ENCODE assay signal across 30 mouse cellular contexts in the genomic region with DNA sequence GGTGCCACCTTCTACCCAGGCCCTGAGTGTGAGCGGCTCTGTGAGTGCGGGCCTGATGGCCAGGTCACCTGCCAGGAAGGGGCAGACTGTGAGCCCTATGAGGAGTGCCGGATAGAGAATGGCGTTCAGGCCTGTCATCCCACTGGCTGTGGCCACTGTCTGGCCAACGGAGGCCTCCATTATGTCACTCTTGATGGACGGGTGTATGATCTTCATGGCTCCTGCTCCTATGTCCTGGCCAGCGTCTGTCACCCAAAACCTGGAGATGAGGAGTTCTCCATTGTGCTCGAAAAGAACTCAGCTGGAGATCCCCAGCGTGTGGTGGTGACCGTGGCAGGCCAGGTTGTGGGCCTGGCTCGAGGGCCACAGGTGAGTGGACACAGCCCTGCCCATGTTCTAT. TPM values are rescaled to one million over a fixed set of nuclear protein-coding genes. Genes with fewer than 3 reads are reported as not detected.
"Had no signal": no experiment of that assay in that cellular context is flagged by ENCODE, and none has a peak within 500 bp of the region (broad histone marks: within the 10 kb centered on the region; RNA-seq: fewer than 3 reads in every experiment).

No protein-coding gene starts in this region.

- ATAC-seq: forebrain, embryonic 13.5 days; forebrain, embryonic 14.5 days; forebrain, embryonic 15.5 days; forebrain, embryonic 16.5 days; forebrain, postnatal 0 days had no signal

- H3K4me3 ChIP-seq: embryonic facial prominence, embryonic 10.5 days; embryonic facial prominence, embryonic 12.5 days; embryonic facial prominence, embryonic 13.5 days; embryonic facial prominence, embryonic 15.5 days; erythroblast, embryonic 14.5 days; forebrain, embryonic 10.5 days; forebrain, embryonic 12.5 days; forebrain, embryonic 13.5 days; forebrain, embryonic 15.5 days; gastrocnemius, adult 2 months; heart, adult 2 months had no signal

- H3K36me3 ChIP-seq: embryonic facial prominence, embryonic 10.5 days; embryonic facial prominence, embryonic 12.5 days; embryonic facial prominence, embryonic 13.5 days; embryonic facial prominence, embryonic 15.5 days; forebrain, embryonic 10.5 days; forebrain, embryonic 12.5 days; forebrain, embryonic 15.5 days had no signal

- DNase-seq: cerebellum, adult 2 months; cerebellum, adult 8-10 months; cerebellum, adult 9-10 months; cerebellum, adult 9-11 months; cerebellum, postnatal 10 days; cerebellum, postnatal 14 days; cerebellum, postnatal 25 days; cerebellum, postnatal 36 days; embryo, embryonic 11 days; forebrain, postnatal 0 days; gastrocnemius, adult 2 months; gastrocnemius, postnatal 10 days; gastrocnemius, postnatal 14 days; gastrocnemius, postnatal 25 days; gastrocnemius, postnatal 36 days; heart, adult 18-20 months; heart, adult 2 months had no signal

- H3K4me2 ChIP-seq: embryonic facial prominence, embryonic 12.5 days; embryonic facial prominence, embryonic 13.5 days; embryonic facial prominence, embryonic 15.5 days; forebrain, embryonic 12.5 days; forebrain, embryonic 13.5 days; forebrain, embryonic 15.5 days had no signal

- H3K27ac ChIP-seq: embryonic facial prominence, embryonic 10.5 days; embryonic facial prominence, embryonic 12.5 days; embryonic facial prominence, embryonic 13.5 days; embryonic facial prominence, embryonic 15.5 days; forebrain, embryonic 10.5 days; forebrain, embryonic 12.5 days; forebrain, embryonic 13.5 days; forebrain, embryonic 15.5 days; gastrocnemius, adult 2 months; heart, adult 2 months had no signal

- H3K9me3 ChIP-seq: embryonic facial prominence, embryonic 10.5 days; embryonic facial prominence, embryonic 12.5 days; embryonic facial prominence, embryonic 13.5 days; embryonic facial prominence, embryonic 15.5 days; forebrain, embryonic 10.5 days; forebrain, embryonic 12.5 days; forebrain, embryonic 13.5 days; forebrain, embryonic 15.5 days had no signal

- H3K9ac ChIP-seq: embryonic facial prominence, embryonic 12.5 days; embryonic facial prominence, embryonic 13.5 days; embryonic facial prominence, embryonic 15.5 days; forebrain, embryonic 12.5 days; forebrain, embryonic 13.5 days; forebrain, embryonic 15.5 days; forebrain, postnatal 0 days had no signal

- H3K4me1 ChIP-seq: embryonic facial prominence, embryonic 12.5 days had no signal

- H3K27me3 ChIP-seq: embryonic facial prominence, embryonic 15.5 days; forebrain, embryonic 15.5 days had no signal

RNA-seq across cellular contexts. Expression of a gene that starts 23.0 kb away (rescaled TPM):
- polyA plus RNA-seq: embryonic facial prominence, embryonic 11.5 days; frontal cortex, adult 2 months had no signal

RNA-seq across cellular contexts. Expression of a gene that starts 35.2 kb away (rescaled TPM):
- polyA plus RNA-seq: erythroblast, embryonic 14.5 days had no signal
